Mouse (Mus musculus) erythroblast, embryonic 14.5 days (primary cell): ENCODE results near the gene Dscam. TPM values are rescaled to one million over a fixed set of nuclear protein-coding genes. Genes with fewer than 3 reads are reported as not detected.

Source experiments
- H3K27me3 ChIP-seq: 2 replicates; pipeline ENCODE4 v1.6.1; 2012; ENCODE audit warnings: inconsistent platforms; ENCODE audit not compliant: control insufficient read depth
- H3K36me3 ChIP-seq: 2 replicates; pipeline ENCODE4 v1.6.1; 2012; ENCODE audit warnings: mild to moderate bottlenecking, inconsistent platforms; ENCODE audit not compliant: control insufficient read depth
- H3K4me1 ChIP-seq: 2 replicates; pipeline ENCODE4 v1.6.1; 2012; ENCODE audit warnings: inconsistent platforms; ENCODE audit not compliant: control insufficient read depth
- H3K4me3 ChIP-seq: replicated peaks from 2 replicates; pipeline ENCODE3; 2012; ENCODE audit warnings: moderate library complexity, mild to moderate bottlenecking, inconsistent platforms
- H3K9me3 ChIP-seq: 2 replicates; pipeline ENCODE4 v1.6.1; 2012; ENCODE audit warnings: low read length, inconsistent platforms, mixed read lengths; ENCODE audit not compliant: control insufficient read depth
- GATA1 ChIP-seq: IDR thresholded peaks from 2 replicates; pipeline ENCODE4 v1.6.1; 2012; ENCODE audit warnings: low read length, inconsistent platforms, mixed read lengths
- TAL1 ChIP-seq: IDR thresholded peaks from 3 replicates; pipeline ENCODE4 v1.6.1; 2012; ENCODE audit warnings: low read length, inconsistent platforms, mixed read lengths
- polyA plus RNA-seq: library from polyadenylated mRNA; stranded (reverse); fragments of >175 nt; gene quantifications from 2 replicates; pipeline ENCODE4 v1.2.3, GENCODE M21; 2012

Gene Dscam
- polyA plus RNA-seq, 1 experiment = not detected

GRCm38 (mm10) chr16:97083694-97084093 is 86.9 kb downstream of the Dscam start:
- H3K4me3 ChIP-seq = no peak overlapping the region
- H3K36me3 ChIP-seq = no peaks in the 10 kb centered on the region
- H3K9me3 ChIP-seq = no peaks in the 10 kb centered on the region
- TF ChIP-seq GATA1 (no peak), TAL1 (no peak)
- no peaks in the 10 kb centered on the region for H3K27me3 ChIP-seq
- H3K4me1 ChIP-seq = no peaks in the 10 kb centered on the region

DNA sequence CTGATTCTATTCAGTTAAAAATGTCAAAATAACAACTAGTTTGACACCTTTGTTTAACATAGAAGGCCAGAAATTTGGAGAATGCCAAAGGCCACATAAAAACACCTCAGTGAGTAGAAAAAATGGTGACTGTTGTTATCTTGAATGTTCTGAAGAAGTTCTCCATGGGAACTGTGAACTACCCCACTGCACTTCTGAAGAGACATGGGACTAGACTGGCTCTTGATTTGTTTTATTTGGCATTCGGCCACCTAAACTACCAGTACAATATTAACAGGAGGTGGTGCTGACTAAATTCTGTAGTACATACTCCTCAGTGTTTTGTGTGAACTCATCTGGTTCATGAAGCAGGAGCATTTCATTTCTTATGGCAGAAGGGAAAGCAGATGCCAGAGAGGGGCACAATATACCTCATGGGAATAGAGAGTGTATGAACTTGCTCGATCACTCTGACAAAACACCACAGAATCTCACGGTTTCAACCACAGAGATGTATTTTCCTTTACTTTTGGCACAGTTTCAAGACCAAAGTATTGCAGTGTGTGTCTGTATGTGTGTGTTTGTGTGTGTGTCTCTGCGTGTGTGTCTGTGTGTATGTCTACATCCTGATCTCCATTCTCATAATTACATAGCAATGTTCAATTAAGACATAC is 94.5 kb downstream of the Dscam start:
- TF ChIP-seq TAL1 (no peak), GATA1 (no peak)
- H3K4me1 ChIP-seq = no peaks in the 10 kb centered on the region
- no peaks in the 10 kb centered on the region for H3K36me3 ChIP-seq
- no peaks in the 10 kb centered on the region for H3K9me3 ChIP-seq
- no peaks in the 10 kb centered on the region for H3K27me3 ChIP-seq
- H3K4me3 ChIP-seq = no peak overlapping the region

- Histone ChIP-seq H3K4me3 (no peak overlapping the region), H3K4me1 (no peaks in the 10 kb centered on the region), H3K27me3 (no peaks in the 10 kb centered on the region), H3K36me3 (no peaks in the 10 kb centered on the region), H3K9me3 (no peaks in the 10 kb centered on the region)
- TF ChIP-seq TAL1 = no peak
- no peak for TF ChIP-seq GATA1
These were observed 95.2 kb downstream of the Dscam start for GRCm38 (mm10) chr16:97075137-97075902.

- Histone ChIP-seq H3K4me3 (no peak overlapping the region), H3K27me3 (no peaks in the 10 kb centered on the region), H3K4me1 (no peaks in the 10 kb centered on the region), H3K9me3 (no peaks in the 10 kb centered on the region), H3K36me3 (no peaks in the 10 kb centered on the region)
- TF ChIP-seq TAL1 (no peak), GATA1 (no peak)
These were observed 96.7 kb downstream of the Dscam start for GRCm38 (mm10) chr16:97073847-97074246.

- no peaks in the 10 kb centered on the region for H3K9me3 ChIP-seq
These were observed 97.9 kb downstream of the Dscam start for GRCm38 (mm10) chr16:97072624-97073023.

DNA sequence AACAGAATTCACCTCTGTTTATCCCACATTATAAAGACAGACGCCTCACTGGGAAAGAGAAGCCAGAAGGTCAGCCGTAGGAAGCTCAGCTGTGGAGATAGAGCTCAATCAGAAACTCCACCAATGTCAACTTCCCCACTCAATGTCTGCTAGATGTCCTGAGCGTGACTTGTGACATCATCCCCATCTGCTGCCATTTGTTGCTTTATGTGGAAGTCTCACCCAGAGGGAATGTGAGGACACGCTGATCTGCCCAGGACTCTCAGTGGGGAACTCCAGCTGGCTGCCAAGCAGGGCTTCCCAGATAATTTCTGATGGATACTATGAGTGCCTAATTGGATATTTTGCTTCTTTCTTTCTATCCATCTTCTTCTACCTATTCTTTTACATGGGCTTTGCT is 103.7 kb downstream of the Dscam start:
- no peak for TF ChIP-seq TAL1
- TF ChIP-seq GATA1 = no peak
- H3K27me3 ChIP-seq = no peaks in the 10 kb centered on the region

More at GRCm38 (mm10) chr16:97072624-97073023, 97.9 kb downstream of the Dscam start:
- H3K4me1 ChIP-seq = no peaks in the 10 kb centered on the region
- no peaks in the 10 kb centered on the region for H3K36me3 ChIP-seq
- no peak for TF ChIP-seq GATA1
- no peak for TF ChIP-seq TAL1
- no peak overlapping the region for H3K4me3 ChIP-seq
- H3K27me3 ChIP-seq = no peaks in the 10 kb centered on the region

DNA sequence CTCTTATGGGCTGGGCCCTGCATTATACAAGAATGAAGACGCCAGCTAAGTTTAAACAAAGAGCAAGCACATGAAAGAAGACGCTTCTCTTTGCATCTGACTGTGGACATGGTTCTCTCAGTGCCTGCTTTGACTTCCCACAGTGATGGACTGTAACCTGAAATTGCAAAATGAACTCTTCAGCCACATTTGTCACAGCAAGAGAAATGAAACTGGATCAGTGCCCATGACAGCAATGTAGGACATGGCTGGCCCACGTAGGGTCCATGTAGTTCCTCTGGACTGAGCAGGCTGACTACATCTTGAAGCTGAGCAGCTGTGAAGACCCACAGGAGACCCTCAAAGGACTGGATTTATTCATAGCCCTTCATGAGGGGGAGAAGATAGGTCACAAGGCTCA is 108.3 kb downstream of the Dscam start:
- Histone ChIP-seq H3K4me1 (no peaks in the 10 kb centered on the region), H3K36me3 (no peaks in the 10 kb centered on the region), H3K27me3 (no peaks in the 10 kb centered on the region), H3K9me3 (no peaks in the 10 kb centered on the region), H3K4me3 (no peak overlapping the region)
- TF ChIP-seq TAL1 = no peak

More for the DNA sequence above, 103.7 kb downstream of the Dscam start:
- Histone ChIP-seq H3K36me3 (no peaks in the 10 kb centered on the region), H3K4me1 (no peaks in the 10 kb centered on the region), H3K9me3 (no peaks in the 10 kb centered on the region), H3K4me3 (no peak overlapping the region)

GRCm38 (mm10) chr16:97061390-97061789 is 109.2 kb downstream of the Dscam start:
- no peaks in the 10 kb centered on the region for H3K4me1 ChIP-seq
- H3K4me3 ChIP-seq = no peak overlapping the region
- no peaks in the 10 kb centered on the region for H3K9me3 ChIP-seq
- TF ChIP-seq GATA1 (no peak), TAL1 (no peak)
- no peaks in the 10 kb centered on the region for H3K27me3 ChIP-seq
- H3K36me3 ChIP-seq = no peaks in the 10 kb centered on the region

DNA sequence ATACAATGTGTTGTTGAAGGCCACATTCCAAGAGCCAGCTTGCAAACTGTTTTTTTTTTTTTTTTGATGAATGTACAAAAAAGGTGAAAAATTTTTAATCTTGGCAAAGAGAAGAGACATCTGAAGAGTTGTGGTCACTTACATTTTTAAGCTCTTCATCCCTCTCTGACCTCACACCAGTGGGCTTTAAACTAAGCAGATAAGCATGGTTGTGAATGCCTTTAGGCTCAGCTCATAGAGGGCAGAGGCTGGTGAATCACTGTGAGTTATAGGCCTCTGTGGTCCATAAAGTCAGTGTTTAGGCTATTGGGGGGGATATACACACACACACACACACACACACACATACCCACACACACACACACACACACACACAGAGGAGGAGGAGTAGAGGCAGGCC is 109.8 kb downstream of the Dscam start:
- TF ChIP-seq TAL1 (no peak), GATA1 (no peak)
- no peaks in the 10 kb centered on the region for H3K27me3 ChIP-seq
- no peak overlapping the region for H3K4me3 ChIP-seq
- H3K36me3 ChIP-seq = no peaks in the 10 kb centered on the region
- H3K9me3 ChIP-seq = no peaks in the 10 kb centered on the region
- no peaks in the 10 kb centered on the region for H3K4me1 ChIP-seq

GRCm38 (mm10) chr16:97060276-97060675 is 110.3 kb downstream of the Dscam start:
- TF ChIP-seq TAL1 (no peak), GATA1 (no peak)
- Histone ChIP-seq H3K4me1 (no peaks in the 10 kb centered on the region), H3K9me3 (no peaks in the 10 kb centered on the region), H3K4me3 (no peak overlapping the region), H3K36me3 (no peaks in the 10 kb centered on the region), H3K27me3 (no peaks in the 10 kb centered on the region)
